Mouse (Mus musculus): ENCODE results near the gene Fam19a1. TPM values are rescaled to one million over a fixed set of nuclear protein-coding genes. Genes with fewer than 3 reads are reported as not detected.
"Not testable (repeated sequence)": the region's sequence is repeated elsewhere in the genome, so short reads cannot be mapped to it uniquely, and the experiment has no call there.

Fam19a1 gene
- polyA plus RNA-seq, 1 experiment from 2014 or later = 24.1 TPM

GRCm38 (mm10) chr6:96198991-96199390, 86.0 kb downstream of the Fam19a1 start:
- WGBS = 89% methylated on average over 2 of the region's 2 CpGs
- H3K4me2 ChIP-seq (ENCODE audit: low read length); H3K4me3 ChIP-seq (replicated peaks; ENCODE audit: low read length); H3K27me3 ChIP-seq (replicated peaks; ENCODE audit: control insufficient read depth, insufficient read depth, low read length); H3K27ac ChIP-seq (ENCODE audit: low read length); H3K9ac ChIP-seq (replicated peaks; ENCODE audit: low read depth, low read length); H3K9me3 ChIP-seq (ENCODE audit: control insufficient read depth, low read length); H3K4me1 ChIP-seq (replicated peaks; ENCODE audit: control insufficient read depth, insufficient read depth, low read length); ATAC-seq; H3K36me3 ChIP-seq (ENCODE audit: control insufficient read depth, insufficient read depth): not testable (repeated sequence)

- Histone ChIP-seq H3K4me2 (ENCODE audit: low read length) (no peak overlapping the region), H3K9me3 (ENCODE audit: control insufficient read depth, low read length) (no peaks in the 10 kb centered on the region), H3K4me1 (replicated peaks; ENCODE audit: control insufficient read depth, insufficient read depth, low read length) (no peaks in the 10 kb centered on the region), H3K36me3 (ENCODE audit: control insufficient read depth, insufficient read depth) (no peaks in the 10 kb centered on the region), H3K27me3 (replicated peaks; ENCODE audit: control insufficient read depth, insufficient read depth, low read length) (no peaks in the 10 kb centered on the region), H3K27ac (ENCODE audit: low read length) (no peak overlapping the region), H3K9ac (replicated peaks; ENCODE audit: low read depth, low read length) (no peak overlapping the region), H3K4me3 (replicated peaks; ENCODE audit: low read length) (no peak overlapping the region)
- ATAC-seq = no peak
- WGBS = 95% methylated on average over 2 of the region's 2 CpGs
Observed at GRCm38 (mm10) chr6:96205395-96205794, 92.4 kb downstream of the Fam19a1 start.

GRCm38 (mm10) chr6:96234806-96235205, 121.9 kb downstream of the Fam19a1 start:
- Histone ChIP-seq H3K4me3 (replicated peaks; ENCODE audit: low read length) (no peak overlapping the region), H3K27ac (ENCODE audit: low read length) (no peak overlapping the region), H3K9ac (replicated peaks; ENCODE audit: low read depth, low read length) (no peak overlapping the region), H3K4me1 (replicated peaks; ENCODE audit: control insufficient read depth, insufficient read depth, low read length) (no peaks in the 10 kb centered on the region), H3K9me3 (ENCODE audit: control insufficient read depth, low read length) (no peaks in the 10 kb centered on the region; the same call in 1 of the 2 replicates), H3K27me3 (replicated peaks; ENCODE audit: control insufficient read depth, insufficient read depth, low read length) (no peaks in the 10 kb centered on the region), H3K36me3 (ENCODE audit: control insufficient read depth, insufficient read depth) (no peaks in the 10 kb centered on the region), H3K4me2 (ENCODE audit: low read length) (no peak overlapping the region)
- no peak for ATAC-seq

- Histone ChIP-seq H3K9me3 (ENCODE audit: control insufficient read depth, low read length) (no peaks in the 10 kb centered on the region), H3K4me1 (replicated peaks; ENCODE audit: control insufficient read depth, insufficient read depth, low read length) (no peaks in the 10 kb centered on the region; the same call in 1 of the 2 replicates), H3K27me3 (replicated peaks; ENCODE audit: control insufficient read depth, insufficient read depth, low read length) (no peaks in the 10 kb centered on the region), H3K4me2 (ENCODE audit: low read length) (no peak overlapping the region), H3K4me3 (replicated peaks; ENCODE audit: low read length) (no peak overlapping the region), H3K27ac (ENCODE audit: low read length) (no peak overlapping the region), H3K9ac (replicated peaks; ENCODE audit: low read depth, low read length) (no peak overlapping the region), H3K36me3 (ENCODE audit: control insufficient read depth, insufficient read depth) (no peaks in the 10 kb centered on the region)
- peak; percentile 52; the same call in 1 of the 2 replicates for ATAC-seq
- 65% methylated on average over 3 of the region's 3 CpGs for WGBS
Observed at GRCm38 (mm10) chr6:96244320-96244719, 131.4 kb downstream of the Fam19a1 start.

- Histone ChIP-seq H3K9me3 (ENCODE audit: control insufficient read depth, low read length) (no peaks in the 10 kb centered on the region), H3K4me1 (replicated peaks; ENCODE audit: control insufficient read depth, insufficient read depth, low read length) (0 out of 2 replicates have a peak, but pooled peaks cover 3% of the 10 kb centered on the region), H3K36me3 (ENCODE audit: control insufficient read depth, insufficient read depth) (no peaks in the 10 kb centered on the region), H3K4me3 (replicated peaks; ENCODE audit: low read length) (no peak overlapping the region), H3K27me3 (replicated peaks; ENCODE audit: control insufficient read depth, insufficient read depth, low read length) (0 out of 2 replicates have a peak, but pooled peaks cover 2% of the 10 kb centered on the region), H3K4me2 (ENCODE audit: low read length) (no peak overlapping the region), H3K27ac (ENCODE audit: low read length) (no peak overlapping the region), H3K9ac (replicated peaks; ENCODE audit: low read depth, low read length) (no peak overlapping the region)
- no peak for ATAC-seq
- WGBS = 30% methylated on average over 3 of the region's 3 CpGs
Observed at GRCm38 (mm10) chr6:96252001-96252400, 139.0 kb downstream of the Fam19a1 start.

GRCm38 (mm10) chr6:96254815-96255214, 141.9 kb downstream of the Fam19a1 start:
- ATAC-seq = no peak
- Histone ChIP-seq H3K4me2 (ENCODE audit: low read length) (no peak overlapping the region), H3K36me3 (ENCODE audit: control insufficient read depth, insufficient read depth) (no peaks in the 10 kb centered on the region), H3K27ac (ENCODE audit: low read length) (no peak overlapping the region), H3K9me3 (ENCODE audit: control insufficient read depth, low read length) (no peaks in the 10 kb centered on the region), H3K4me3 (replicated peaks; ENCODE audit: low read length) (no peak overlapping the region), H3K4me1 (replicated peaks; ENCODE audit: control insufficient read depth, insufficient read depth, low read length) (0 out of 2 replicates have a peak, but pooled peaks cover 3% of the 10 kb centered on the region), H3K9ac (replicated peaks; ENCODE audit: low read depth, low read length) (no peak overlapping the region), H3K27me3 (replicated peaks; ENCODE audit: control insufficient read depth, insufficient read depth, low read length) (0 out of 2 replicates have a peak, but pooled peaks cover 2% of the 10 kb centered on the region)
- WGBS = 14% methylated on average over 2 of the region's 2 CpGs

- H3K4me2 ChIP-seq (ENCODE audit: low read length) = no peak overlapping the region
Observed at GRCm38 (mm10) chr6:96258651-96259050, 145.7 kb downstream of the Fam19a1 start.

GRCm38 (mm10) chr6:96266456-96266855, 153.5 kb downstream of the Fam19a1 start:
- 81% methylated on average over 4 of the region's 4 CpGs for WGBS
- ATAC-seq = no peak
- no peak overlapping the region for H3K4me3 ChIP-seq (replicated peaks; ENCODE audit: low read length)
- H3K9ac ChIP-seq (replicated peaks; ENCODE audit: low read depth, low read length) = no peak overlapping the region
- H3K36me3 ChIP-seq (ENCODE audit: control insufficient read depth, insufficient read depth) = no peaks in the 10 kb centered on the region
- H3K4me1 ChIP-seq (replicated peaks; ENCODE audit: control insufficient read depth, insufficient read depth, low read length) = no peaks in the 10 kb centered on the region
- no peaks in the 10 kb centered on the region for H3K27me3 ChIP-seq (replicated peaks; ENCODE audit: control insufficient read depth, insufficient read depth, low read length)
- H3K27ac ChIP-seq (ENCODE audit: low read length) = no peak overlapping the region
- no peak overlapping the region for H3K4me2 ChIP-seq (ENCODE audit: low read length)
- no peaks in the 10 kb centered on the region for H3K9me3 ChIP-seq (ENCODE audit: control insufficient read depth, low read length)

More at GRCm38 (mm10) chr6:96258651-96259050, 145.7 kb downstream of the Fam19a1 start:
- WGBS = 93% methylated on average over 3 of the region's 3 CpGs
- Histone ChIP-seq H3K27me3 (replicated peaks; ENCODE audit: control insufficient read depth, insufficient read depth, low read length) (no peaks in the 10 kb centered on the region), H3K4me3 (replicated peaks; ENCODE audit: low read length) (no peak overlapping the region), H3K4me1 (replicated peaks; ENCODE audit: control insufficient read depth, insufficient read depth, low read length) (0 out of 2 replicates have a peak, but pooled peaks cover 3% of the 10 kb centered on the region), H3K9me3 (ENCODE audit: control insufficient read depth, low read length) (no peaks in the 10 kb centered on the region), H3K27ac (ENCODE audit: low read length) (no peak overlapping the region), H3K36me3 (ENCODE audit: control insufficient read depth, insufficient read depth) (no peaks in the 10 kb centered on the region), H3K9ac (replicated peaks; ENCODE audit: low read depth, low read length) (no peak overlapping the region)
- no peak for ATAC-seq

GRCm38 (mm10) chr6:96268788-96269187, 155.8 kb downstream of the Fam19a1 start:
- no peak for ATAC-seq
- no peaks in the 10 kb centered on the region for H3K9me3 ChIP-seq (ENCODE audit: control insufficient read depth, low read length)
- no peak overlapping the region for H3K27ac ChIP-seq (ENCODE audit: low read length)
- H3K4me2 ChIP-seq (ENCODE audit: low read length) = no peak overlapping the region
- no peaks in the 10 kb centered on the region for H3K4me1 ChIP-seq (replicated peaks; ENCODE audit: control insufficient read depth, insufficient read depth, low read length)
- H3K36me3 ChIP-seq (ENCODE audit: control insufficient read depth, insufficient read depth) = no peaks in the 10 kb centered on the region
- no peak overlapping the region for H3K9ac ChIP-seq (replicated peaks; ENCODE audit: low read depth, low read length)
- H3K4me3 ChIP-seq (replicated peaks; ENCODE audit: low read length) = no peak overlapping the region
- H3K27me3 ChIP-seq (replicated peaks; ENCODE audit: control insufficient read depth, insufficient read depth, low read length) = no peaks in the 10 kb centered on the region

GRCm38 (mm10) chr6:96270436-96270835, 157.5 kb downstream of the Fam19a1 start:
- Histone ChIP-seq H3K27me3 (replicated peaks; ENCODE audit: control insufficient read depth, insufficient read depth, low read length) (no peaks in the 10 kb centered on the region), H3K4me1 (replicated peaks; ENCODE audit: control insufficient read depth, insufficient read depth, low read length) (no peaks in the 10 kb centered on the region), H3K4me3 (replicated peaks; ENCODE audit: low read length) (no peak overlapping the region), H3K36me3 (ENCODE audit: control insufficient read depth, insufficient read depth) (no peaks in the 10 kb centered on the region), H3K4me2 (ENCODE audit: low read length) (no peak overlapping the region), H3K9ac (replicated peaks; ENCODE audit: low read depth, low read length) (no peak overlapping the region), H3K9me3 (ENCODE audit: control insufficient read depth, low read length) (no peaks in the 10 kb centered on the region), H3K27ac (ENCODE audit: low read length) (no peak overlapping the region)
- WGBS = 94% methylated on average over 5 of the region's 5 CpGs
- ATAC-seq = no peak

All from forebrain, embryonic 16.5 days (tissue).